Mouse (Mus musculus): Measurements from ENCODE around the gene Fam19a1.
"Not testable (repeated sequence)": the region's sequence is repeated elsewhere in the genome, so short reads cannot be mapped to it uniquely, and the experiment has no call there.

The Fam19a1 gene

DNA sequence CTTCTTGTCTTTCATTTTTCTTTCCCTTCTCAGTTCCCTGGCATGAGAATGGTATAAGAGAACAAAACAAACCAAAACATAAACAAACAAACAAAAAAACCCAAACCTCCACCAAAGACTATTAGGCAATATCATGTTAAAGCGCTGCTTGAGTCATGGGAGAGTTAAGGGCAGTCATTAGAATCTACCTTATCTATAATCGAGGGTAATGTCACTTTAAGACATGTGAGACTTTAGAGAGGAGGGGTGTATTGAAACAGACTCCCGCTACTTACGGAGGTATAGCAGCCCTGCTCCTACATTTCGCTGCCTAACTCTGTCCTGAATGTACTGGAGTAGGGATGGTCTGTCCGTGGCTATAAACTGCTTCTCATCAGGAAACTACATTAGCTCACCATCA, at the start of gene Fam19a1:
Fam19a1 (plus strand) TSS at position 301 of the 400 bp plus-strand sequence.
- no peak for DNase-seq (ENCODE audit: low spot score in 2 of 2)

DNA sequence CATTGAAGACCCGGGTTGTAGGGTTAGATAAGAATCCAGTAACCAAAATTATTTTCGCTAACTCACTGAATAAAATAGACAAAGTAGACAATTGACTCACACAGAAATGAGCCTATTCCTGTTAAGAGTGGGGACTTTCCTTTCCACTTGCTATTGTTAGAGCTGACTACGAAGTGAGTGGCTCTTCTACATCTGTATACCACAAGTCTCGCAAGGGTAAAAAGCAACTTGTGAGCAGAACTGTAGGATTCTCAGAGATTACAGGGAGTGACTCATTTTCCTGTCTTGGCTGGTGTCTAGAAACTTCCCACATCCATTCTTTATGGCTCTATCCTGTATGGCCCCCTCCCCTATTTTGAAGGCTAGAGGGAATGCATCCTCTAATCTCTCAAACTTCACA, 41.9 kb upstream of the Fam19a1 start:
- DNase-seq (ENCODE audit: low spot score in 2 of 2): no peak

DNA sequence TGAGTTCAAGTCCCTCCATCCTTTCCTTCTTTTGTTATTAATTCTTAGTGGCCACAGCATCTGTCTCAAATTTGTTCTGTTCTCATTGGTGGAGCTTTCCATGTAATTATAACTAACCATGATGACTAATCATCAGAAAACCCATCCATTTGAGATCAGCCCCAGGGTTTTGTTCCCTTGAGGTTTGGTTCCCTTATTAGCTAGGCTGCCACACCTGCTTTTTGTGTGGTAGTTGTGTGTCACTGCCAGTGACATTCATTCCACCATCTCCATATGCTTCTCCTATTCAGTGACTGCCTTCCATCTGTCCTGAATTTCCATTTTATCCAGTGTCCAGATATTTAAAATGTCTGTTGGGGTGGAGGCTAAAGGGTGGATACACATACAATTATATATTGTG, 41.4 kb upstream of the Fam19a1 start:
- DNase-seq (ENCODE audit: low spot score in 2 of 2): no peak

DNA sequence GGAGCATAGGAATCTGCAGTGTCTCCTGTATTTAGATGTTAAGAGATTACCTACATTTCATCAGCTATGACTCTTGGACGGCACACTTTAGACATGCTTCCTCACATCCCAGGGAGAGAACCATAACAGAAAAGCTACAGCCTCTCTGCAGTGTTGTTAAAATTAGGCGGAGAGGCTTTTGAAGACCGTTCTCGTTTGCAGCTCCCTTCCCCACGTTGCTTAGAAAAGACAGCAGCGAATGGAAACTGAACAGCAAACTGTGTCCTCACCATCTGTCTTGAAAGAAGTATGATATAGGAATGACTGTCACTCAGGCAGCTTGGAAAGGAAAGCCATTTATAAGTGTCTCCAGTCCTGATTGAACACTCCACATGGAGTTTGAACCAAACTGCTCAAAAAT, 23.0 kb upstream of the Fam19a1 start:
- no peak for DNase-seq (ENCODE audit: low spot score in 2 of 2)

DNA sequence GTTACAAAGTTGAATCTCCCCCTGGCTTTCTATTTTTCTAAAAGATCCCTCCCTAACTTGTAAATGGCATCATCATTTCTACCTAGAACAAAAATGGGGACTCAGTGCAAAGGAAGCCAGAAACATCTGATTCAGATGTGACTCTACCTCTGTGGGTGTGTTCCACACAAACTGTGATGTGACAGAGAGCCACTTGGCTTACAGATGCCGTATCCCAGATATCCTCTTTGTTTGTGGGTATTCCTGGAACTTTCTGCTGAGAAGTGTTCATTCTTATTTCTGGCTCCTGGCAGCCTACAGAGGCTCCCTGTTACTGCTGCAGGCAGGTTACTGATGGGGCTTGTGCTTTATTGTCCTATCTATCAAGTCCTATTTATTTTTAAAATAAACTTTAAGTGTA, 19.2 kb upstream of the Fam19a1 start:
- DNase-seq (ENCODE audit: low spot score in 2 of 2): no peak

DNA sequence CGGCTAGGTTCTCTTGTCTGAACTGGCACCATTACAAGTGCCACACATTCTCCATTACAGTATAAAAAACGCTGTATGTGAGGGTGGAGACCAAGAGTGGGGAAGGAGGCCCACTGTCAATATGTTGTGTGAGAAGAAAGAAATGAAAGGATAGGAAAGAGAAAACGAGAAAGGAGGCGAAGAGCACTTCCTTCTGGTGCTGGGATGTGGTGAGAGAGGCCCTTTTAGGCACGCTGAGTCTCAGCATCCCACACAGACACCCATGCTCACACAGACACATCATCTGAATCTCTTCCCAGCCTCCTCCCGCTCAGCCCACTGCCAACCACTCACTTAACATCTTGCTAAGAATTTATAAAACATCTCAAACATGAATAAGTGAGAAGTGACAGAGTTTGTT, 14.7 kb upstream of the Fam19a1 start:
- DNase-seq (ENCODE audit: low spot score in 2 of 2): no peak

DNA sequence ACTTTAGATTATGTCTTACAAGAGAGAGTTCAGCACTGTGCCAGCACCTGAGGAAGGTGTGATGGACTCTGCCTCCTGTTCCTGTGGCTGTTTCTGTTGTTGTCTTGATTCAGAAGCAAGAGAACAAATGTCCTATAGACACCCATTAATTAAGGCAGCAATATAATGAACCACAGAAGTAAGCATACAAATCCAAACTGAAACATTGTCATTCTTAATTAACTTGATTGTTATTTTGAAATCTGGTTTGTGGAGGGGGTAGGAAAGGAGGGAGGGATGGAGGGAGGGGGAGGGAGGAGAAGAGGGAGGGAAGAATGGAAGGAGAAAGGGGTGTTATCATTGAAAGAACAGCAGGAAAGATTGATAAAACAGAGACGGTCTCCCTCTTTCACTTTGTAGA, 1.3 kb upstream of the Fam19a1 start:
- no peak for DNase-seq (ENCODE audit: low spot score in 2 of 2)

DNA sequence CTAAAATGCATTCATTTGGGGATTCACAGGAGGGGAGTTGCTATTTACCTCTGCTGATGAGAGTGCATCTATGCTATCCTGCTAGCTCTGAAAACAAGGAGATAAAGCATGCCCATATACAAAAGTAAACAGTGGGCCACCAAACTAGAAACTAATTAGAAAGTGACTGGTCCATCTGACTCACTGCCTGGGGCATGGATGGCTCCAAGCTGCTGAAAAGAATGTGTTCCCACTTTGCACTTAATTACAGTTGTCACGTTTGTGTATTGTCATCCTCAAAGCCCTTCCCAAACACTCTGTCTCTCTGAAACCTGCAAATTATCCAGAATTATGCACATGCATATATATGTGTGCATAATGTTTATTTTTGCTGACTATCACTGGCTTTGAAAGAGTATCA, 1.2 kb downstream of the Fam19a1 start:
- DNase-seq (ENCODE audit: low spot score in 2 of 2): no peak

DNA sequence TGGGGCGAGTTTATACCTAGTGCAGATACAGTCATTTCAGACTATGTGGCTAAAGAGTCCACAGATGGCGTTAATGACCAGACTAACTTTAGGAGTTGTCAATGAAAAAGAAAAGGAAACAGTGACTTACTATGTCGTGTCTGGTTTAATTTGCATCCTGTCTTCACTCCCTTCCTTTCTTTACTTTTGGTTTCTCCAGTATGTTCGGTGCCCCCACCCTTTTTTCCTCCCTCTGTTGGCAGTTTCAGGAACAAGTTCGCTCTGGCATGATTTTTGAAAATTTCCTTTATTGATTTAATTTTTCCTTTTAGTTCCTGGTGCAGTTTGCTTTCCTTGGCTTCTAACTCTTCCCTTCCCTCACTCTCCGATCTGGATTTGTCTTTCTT, 3.2 kb downstream of the Fam19a1 start:
- no peak for DNase-seq (ENCODE audit: low spot score in 2 of 2)

DNA sequence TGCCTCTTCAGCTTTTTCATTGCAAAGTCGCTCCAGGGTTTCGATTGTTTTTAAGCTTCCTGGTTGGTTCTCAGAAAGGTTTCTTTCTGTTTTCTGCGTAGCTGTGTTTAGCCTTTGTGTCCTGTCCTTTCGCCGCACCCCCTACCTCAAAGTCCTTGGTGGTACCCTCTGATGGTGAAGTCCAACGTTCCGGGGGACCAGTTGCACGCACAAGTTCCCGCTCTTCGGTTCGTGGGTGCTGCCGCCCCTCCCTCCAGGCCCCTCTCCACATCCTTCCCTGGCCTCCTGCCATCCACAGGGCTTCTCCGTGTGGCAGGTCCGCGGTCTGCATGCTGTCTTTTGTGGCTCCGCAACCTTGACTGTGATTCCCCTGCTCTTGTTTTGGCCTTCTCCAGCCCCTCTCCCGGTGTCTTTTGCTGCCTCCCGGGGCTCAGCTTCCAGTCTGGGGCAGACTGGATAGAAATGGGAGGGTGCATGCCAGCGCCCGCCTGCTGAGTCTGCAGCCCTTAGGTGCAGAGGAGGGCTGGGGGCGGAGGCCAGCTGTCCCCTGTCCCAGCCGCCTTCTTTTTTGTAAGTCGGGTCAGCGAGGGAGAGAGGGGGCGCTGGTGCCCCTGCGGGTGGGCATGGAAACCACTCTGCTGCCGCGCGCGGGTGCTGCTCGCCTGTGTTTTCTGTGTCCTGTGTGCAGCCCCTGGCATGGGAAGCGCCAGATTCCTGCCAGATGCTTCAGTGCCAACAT, 3.7 kb downstream of the Fam19a1 start:
- no peak for DNase-seq (ENCODE audit: low spot score in 2 of 2)

DNA sequence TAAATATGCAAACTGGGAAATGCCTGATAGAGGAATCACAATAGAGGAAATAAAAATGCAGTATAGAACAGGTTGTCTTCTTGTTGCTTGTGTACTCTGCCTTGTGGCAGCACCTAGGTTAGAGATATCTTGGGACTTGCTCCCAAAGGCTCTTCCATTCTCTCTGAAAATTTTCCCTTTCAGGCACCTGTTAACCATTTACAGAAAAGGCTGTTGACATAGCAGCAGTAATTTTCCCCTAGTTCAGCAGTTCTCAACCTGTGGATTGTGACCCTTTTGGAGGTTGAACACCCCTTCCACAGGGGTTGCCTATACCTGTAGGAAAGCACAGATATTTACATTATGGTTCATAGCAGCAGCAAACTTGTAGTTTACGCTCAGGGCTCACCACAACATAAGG, 30.4 kb downstream of the Fam19a1 start:
- DNase-seq (ENCODE audit: low spot score in 2 of 2): no peak

DNA sequence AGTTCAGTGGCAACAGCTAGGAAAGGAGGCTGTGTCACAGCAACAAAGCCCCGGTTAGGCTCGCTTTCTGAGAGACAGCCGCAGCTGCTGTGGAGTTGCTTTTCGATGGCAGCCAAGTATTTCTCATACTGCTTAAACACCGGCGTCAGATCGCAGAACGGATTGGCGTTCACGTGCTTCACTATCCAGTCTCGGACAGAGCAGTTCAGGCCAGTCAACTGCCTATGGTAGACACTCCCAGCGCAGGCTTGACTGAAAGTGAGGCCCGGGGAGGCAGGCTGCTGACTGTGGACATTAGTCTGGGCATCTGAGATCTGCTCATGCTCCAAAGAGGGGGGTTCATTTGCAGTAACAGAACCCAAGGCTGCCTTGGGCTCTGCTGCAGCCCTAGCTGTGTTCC, 52.4 kb downstream of the Fam19a1 start:
- no peak for DNase-seq (ENCODE audit: low spot score in 2 of 2)

DNA sequence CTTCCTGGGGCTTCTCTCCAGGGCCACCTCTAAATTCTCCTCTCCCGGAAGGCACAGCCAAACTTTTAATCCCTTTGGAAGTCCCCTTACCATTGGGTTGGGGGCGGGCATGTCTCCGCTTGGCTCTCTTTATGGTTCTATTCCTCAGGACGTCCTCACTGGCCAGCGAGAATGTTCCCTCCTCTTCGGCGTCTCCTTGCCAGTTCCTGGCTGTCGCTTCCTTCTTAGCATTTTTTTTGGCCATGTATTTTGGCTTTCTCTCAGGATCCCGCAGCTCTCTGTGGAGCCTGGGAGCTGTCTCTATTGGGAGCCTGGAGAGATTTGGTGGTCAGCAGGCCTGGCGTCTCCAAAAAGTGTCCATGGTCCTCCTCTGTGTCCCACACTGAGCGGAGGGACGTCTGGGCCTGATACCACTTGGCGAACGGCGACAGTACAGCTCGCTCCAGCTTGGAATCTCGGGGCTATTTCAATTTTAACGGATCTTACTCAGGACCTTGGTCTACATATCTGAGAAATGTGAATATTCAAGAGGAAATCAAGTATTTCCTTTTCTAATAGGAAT, 52.9 kb downstream of the Fam19a1 start, which contains the start of gene 1700123L14Rik:
1700123L14Rik (minus strand) TSS at position 426 of the 562 bp plus-strand sequence.
- DNase-seq (ENCODE audit: low spot score in 2 of 2): no peak

DNA sequence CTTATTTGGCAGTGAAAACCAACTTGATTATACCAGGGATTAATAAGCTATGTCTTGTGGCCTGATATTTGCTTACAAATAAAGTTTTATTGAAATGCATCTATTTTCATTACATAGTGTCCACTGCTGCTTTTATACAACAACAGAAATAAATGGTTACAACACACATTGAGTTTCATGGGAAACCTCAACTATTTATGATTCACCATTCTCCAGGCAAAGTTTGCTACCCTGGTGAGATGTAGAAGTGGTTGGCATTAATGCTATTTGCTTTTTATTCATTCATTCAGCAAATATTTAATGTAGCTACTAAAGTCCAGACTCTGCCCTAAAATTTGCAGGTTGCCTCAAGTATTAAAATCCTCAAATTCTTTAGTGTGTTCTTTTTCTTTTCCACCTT, 54.1 kb downstream of the Fam19a1 start:
- no peak for DNase-seq (ENCODE audit: low spot score in 2 of 2)

DNA sequence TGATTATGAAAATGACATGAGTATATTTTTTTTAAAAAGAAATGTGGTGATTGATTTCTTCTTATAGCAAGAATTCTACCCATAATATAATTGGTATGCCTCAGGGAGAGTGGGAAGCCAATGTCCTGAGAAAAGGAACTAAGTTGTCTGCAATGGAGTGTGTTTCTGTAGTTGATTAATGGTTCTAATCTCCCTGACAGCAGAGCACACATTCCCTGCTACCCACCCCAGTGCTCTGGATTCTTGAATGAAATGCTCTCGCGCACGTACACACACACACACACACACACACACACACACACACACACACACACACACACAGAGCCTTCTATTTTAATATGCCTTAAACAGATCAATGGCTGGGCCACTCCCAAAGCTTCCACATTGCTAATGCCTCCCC, 60.7 kb downstream of the Fam19a1 start:
- no peak for DNase-seq (ENCODE audit: low spot score in 2 of 2)

DNA sequence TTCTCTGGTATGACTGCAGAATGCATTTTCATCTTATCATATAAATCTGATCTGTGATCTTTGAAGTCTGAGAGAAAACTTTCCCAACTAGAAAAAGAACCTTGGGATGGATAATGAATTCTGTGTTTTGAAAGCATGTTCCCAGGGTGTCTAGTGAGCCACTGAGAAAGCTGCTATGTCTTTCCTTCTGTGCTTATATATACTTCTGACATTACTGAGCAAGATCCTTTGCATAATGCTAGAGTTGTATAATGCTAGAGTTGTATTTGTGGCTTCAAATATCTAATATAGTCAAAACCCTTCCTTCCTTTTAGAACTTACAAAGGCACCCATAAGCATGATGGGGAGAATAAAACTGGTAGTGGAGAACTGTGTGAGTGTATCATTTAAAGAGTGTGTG, 65.6 kb downstream of the Fam19a1 start:
- no peak for DNase-seq (ENCODE audit: low spot score in 2 of 2)

DNA sequence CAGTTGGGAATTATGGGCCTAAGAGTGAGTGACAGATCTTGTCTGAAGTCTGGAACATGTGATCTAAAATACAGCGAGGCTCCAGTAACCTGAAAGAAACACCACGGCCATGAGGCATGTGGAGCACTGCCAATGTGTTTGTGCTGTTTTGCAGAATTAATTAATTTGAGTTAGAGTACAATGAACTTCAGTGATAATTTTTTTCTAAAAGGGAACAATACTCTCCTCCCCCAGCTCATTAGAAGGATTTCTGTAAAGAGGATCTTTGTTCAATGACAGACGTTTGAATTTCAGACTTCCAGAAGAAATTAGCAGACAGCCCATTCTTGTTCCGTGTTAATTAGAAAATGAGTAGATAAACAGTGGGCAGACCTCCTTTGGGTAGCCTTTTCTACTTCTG, 70.4 kb downstream of the Fam19a1 start:
- DNase-seq (ENCODE audit: low spot score in 2 of 2): no peak

DNA sequence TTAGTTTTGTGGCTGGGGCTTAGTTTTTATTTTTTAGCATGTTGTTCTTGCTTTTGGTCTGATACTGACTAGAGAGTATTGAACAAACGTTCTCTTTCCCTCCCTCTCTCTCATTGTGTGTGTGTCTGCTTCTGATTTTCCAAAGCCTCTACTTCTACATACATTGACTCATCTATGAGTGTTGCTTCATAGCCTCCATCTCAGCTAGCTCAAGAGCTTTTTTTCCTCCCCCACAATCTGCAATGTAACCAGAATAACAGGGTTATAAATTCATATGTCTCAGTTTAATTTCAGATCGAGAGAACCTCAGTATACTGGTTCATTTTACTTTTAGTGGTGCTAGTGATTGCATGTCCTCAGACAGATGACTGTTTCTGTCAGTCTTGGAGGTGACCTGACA, 73.6 kb downstream of the Fam19a1 start:
- DNase-seq (ENCODE audit: low spot score in 2 of 2): no peak

DNA sequence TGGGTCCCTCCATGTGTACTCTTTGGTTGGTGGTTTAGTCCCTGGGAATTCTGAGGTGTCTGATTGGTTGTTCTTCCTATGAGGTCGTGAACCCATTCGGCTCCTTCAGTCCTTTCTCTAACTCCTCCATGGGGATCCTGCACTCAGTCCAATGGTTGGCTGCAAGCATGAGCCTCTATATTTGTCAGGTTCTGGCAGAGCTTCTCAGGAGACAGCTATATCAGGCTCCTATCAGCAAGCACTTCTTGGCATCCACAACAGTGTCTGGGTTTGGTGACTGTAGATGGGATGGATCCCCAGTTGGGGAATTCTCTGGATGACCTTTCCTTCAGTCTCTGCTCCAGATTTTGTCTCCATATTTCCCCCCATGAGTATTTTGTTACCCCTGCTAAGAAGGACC, 86.0 kb downstream of the Fam19a1 start:
- DNase-seq (ENCODE audit: low spot score in 2 of 2): not testable (repeated sequence)

DNA sequence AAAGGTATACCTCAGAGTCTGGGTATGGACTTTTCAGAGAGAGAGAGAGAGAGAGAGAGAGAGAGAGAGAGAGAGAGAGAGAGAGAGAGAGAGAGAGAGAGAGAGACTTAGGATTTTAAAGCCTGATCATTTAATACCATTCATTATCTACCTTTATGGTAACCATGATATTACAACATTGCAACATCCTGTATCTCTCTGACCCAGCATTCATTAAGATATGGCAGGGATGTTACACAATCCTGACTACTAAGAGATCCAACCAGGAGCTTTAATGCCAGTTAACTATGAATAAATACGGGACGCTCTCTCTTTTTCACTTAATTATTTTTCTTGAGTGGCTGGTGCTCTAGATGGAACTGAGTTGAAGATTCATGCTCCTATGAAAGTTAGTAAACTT, 92.4 kb downstream of the Fam19a1 start:
- DNase-seq (ENCODE audit: low spot score in 2 of 2): no peak

DNA sequence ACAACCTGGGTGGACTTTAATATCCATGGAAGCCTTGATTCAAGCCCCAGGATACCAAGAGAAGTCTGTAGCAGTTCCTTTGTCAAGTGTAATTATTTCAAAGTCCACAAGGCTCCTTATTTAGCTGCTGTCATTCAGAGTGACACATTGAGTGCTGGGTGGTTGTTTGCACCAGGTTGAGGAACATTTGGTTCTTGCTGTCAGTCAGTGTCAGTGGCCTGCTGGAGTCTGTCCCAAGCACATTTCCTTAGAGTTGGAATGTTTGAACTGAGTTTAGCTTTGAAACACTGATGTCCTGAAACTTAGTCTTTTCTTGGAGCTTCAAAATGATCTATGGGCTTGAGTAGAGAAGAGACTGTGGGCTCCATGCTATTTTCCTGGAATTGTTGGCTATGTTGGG, 121.9 kb downstream of the Fam19a1 start:
- no peak for DNase-seq (ENCODE audit: low spot score in 2 of 2)

DNA sequence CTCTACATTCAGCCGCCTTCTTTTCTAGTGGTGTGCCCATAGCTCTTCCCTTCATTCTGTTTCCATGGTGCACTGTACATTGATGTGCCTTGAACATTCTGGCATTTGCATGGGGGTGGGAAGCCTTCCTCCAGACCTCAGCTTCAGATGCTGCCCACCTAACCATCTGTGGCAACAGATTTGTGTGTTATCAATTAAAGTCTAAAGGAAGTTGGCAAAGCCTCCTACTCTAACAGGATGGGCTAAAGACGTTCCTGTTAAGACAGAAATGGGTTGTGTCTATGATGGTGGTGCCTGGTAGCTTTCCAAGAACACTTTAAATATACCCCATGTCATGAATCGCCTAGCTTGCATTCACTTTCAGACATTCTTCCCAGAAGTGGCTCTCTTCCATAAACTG, 131.4 kb downstream of the Fam19a1 start:
- DNase-seq (ENCODE audit: low spot score in 2 of 2): no peak

DNA sequence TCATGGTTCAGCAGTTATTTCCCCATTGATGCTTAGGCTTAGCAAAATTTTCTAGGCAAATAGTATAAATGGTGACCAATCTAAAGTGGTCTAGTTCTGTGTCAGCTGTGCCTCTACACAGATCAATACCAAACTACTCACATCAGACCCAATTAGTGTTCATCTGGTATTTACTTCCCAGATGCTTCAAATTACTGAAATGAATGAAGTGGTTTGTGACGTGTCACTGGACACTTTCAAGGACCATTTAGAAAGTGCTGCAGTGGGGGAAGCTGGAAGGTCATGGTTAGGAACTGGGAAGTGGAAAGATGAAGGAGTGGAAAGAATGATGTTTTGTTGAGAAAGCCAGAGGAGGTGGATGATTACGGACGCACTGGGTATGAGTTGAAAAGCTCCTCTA, 139.0 kb downstream of the Fam19a1 start:
- DNase-seq (ENCODE audit: low spot score in 2 of 2): no peak

DNA sequence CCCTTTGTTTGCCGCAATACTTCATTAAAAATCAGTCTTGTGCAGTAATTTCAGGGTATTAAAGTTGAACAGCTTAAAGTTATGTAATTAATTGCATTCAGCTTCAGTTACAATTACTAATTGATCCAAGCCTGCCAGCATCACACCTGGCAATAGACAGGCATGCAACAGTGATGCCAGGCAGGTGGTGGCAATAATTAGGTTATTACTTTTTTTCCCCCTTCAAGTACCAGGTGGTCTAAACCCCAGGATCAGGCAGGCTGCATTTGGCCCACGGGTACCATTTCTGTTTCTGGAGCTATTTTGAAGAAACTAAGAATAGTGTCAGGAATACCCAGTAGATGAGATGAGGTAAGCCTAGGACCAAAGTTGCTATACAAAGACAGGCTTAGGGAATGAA, 141.9 kb downstream of the Fam19a1 start:
- DNase-seq (ENCODE audit: low spot score in 2 of 2): no peak

All from spleen, postnatal 4 days (tissue).